In genomic region chr7:43495343-43496021, GRCm38 (mm10) we compare ENCODE assay signal across 9 mouse cellular contexts. TPM values are rescaled to one million over a fixed set of nuclear protein-coding genes. Genes with fewer than 3 reads are reported as not detected.
DNase-seq lines count a peak whose midpoint lies in the region; ATAC-seq lines count a peak whose summit lies in the region.
"Had no signal": no experiment of that assay in that cellular context is flagged by ENCODE, and none has a peak within 500 bp of the region (broad histone marks: within the 10 kb centered on the region; RNA-seq: fewer than 3 reads in every experiment).

No protein-coding gene starts in this region.

- no peak overlapping the region for H3K4me3 ChIP-seq in forebrain, embryonic 14.5 days (ENCODE audit: low read depth, low read length)
- no peak overlapping the region for H3K4me3 ChIP-seq in kidney, embryonic 16.5 days (ENCODE audit: low read length)
- H3K4me3 ChIP-seq: embryonic facial prominence, embryonic 15.5 days had no signal

- no peaks in the 10 kb centered on the region for H3K36me3 ChIP-seq in forebrain, embryonic 14.5 days (ENCODE audit: control insufficient read depth, insufficient read depth, low read length)
- H3K36me3 ChIP-seq in kidney, embryonic 16.5 days (ENCODE audit: insufficient read depth, low read length) = no peaks in the 10 kb centered on the region
- H3K36me3 ChIP-seq: embryonic facial prominence, embryonic 15.5 days had no signal

- H3K27me3 ChIP-seq in forebrain, embryonic 14.5 days (replicated peaks; ENCODE audit: control insufficient read depth, insufficient read depth, low read length) = no peaks in the 10 kb centered on the region
- peaks cover 9% of the 10 kb centered on the region; the same call in 1 of the 2 replicates for H3K27me3 ChIP-seq in kidney, embryonic 16.5 days (ENCODE audit: insufficient read depth, low read length)

- no peaks in the 10 kb centered on the region; the same call in 1 of the 2 replicates for H3K9me3 ChIP-seq in forebrain, embryonic 14.5 days (replicated peaks; ENCODE audit: control insufficient read depth, low read length)
- H3K9me3 ChIP-seq in kidney, embryonic 16.5 days (ENCODE audit: low read length) = peaks cover 10% of the 10 kb centered on the region
- H3K9me3 ChIP-seq: embryonic facial prominence, embryonic 15.5 days had no signal

- peak; percentile 78 for ATAC-seq in forebrain, embryonic 14.5 days
- ATAC-seq in kidney, embryonic 16.5 days (ENCODE audit: low FRiP score, low TSS enrichment) = peak; percentile 66; the same call in 1 of the 2 replicates

- no peak overlapping the region for H3K9ac ChIP-seq in forebrain, embryonic 14.5 days (ENCODE audit: low read length)
- no peak overlapping the region for H3K9ac ChIP-seq in kidney, embryonic 16.5 days (replicated peaks; ENCODE audit: low read length)
- H3K9ac ChIP-seq: embryonic facial prominence, embryonic 15.5 days had no signal

- 9% methylated on average over 21 of the region's 21 CpGs for WGBS in forebrain, embryonic 14.5 days
- WGBS in kidney, embryonic 16.5 days = 11% methylated on average over 21 of the region's 21 CpGs

- no peaks in the 10 kb centered on the region for H3K4me1 ChIP-seq in forebrain, embryonic 14.5 days (ENCODE audit: control insufficient read depth, insufficient read depth, low read length)
- no peaks in the 10 kb centered on the region for H3K4me1 ChIP-seq in kidney, embryonic 16.5 days (ENCODE audit: insufficient read depth, low read length)

- no peak overlapping the region for H3K27ac ChIP-seq in forebrain, embryonic 14.5 days (ENCODE audit: low read depth, low read length)
- no peak overlapping the region for H3K27ac ChIP-seq in kidney, embryonic 16.5 days (ENCODE audit: low read length)
- H3K27ac ChIP-seq: embryonic facial prominence, embryonic 15.5 days had no signal

- DNase-seq in thymus, postnatal 0 days (ENCODE audit: low spot score) = peak; percentile 29
- DNase-seq in thymus, postnatal 14 days = no peak
- peak; percentile 94 for DNase-seq in brain, adult 2 months (ENCODE audit: low read depth, low spot score)
- peak; percentile 83 for DNase-seq in forebrain, embryonic 14.5 days (ENCODE audit: low spot score)
- DNase-seq in lung, postnatal 36 days = peak; percentile 43
- peak; percentile 64 for DNase-seq in right cerebral cortex, postnatal 4 days
- no peak for DNase-seq in urinary bladder, postnatal 4 days (ENCODE audit: low spot score in 2 of 2)

- no peak overlapping the region for H3K4me2 ChIP-seq in forebrain, embryonic 14.5 days (ENCODE audit: low read length)
- peak overlapping the region; percentile 21; the same call in 1 of the 2 replicates for H3K4me2 ChIP-seq in kidney, embryonic 16.5 days (replicated peaks; ENCODE audit: low read depth, low read length)
- H3K4me2 ChIP-seq: embryonic facial prominence, embryonic 15.5 days had no signal

RNA-seq across cellular contexts. Expression of gene Iglon5, which starts 5.6 kb away (rescaled TPM):
- not detected in 2 replicates for polyA plus RNA-seq in thymus, postnatal 0 days (2015; fragmentation: Nextera tagmentation; extraction: Ambion mirVana)
- polyA plus RNA-seq in forebrain, embryonic 14.5 days (2014; fragmentation: Nextera tagmentation; extraction: Ambion mirVana) = 4.6 and 5.1 TPM in 2 replicates
- 0.37 and 0.59 TPM in 2 replicates for polyA plus RNA-seq in kidney, embryonic 16.5 days (2015; fragmentation: Nextera tagmentation; extraction: Ambion mirVana)

RNA-seq across cellular contexts. Expression of gene 4931406B18Rik, which starts 10.3 kb away (rescaled TPM):
- not detected in 2 replicates for polyA plus RNA-seq in thymus, postnatal 0 days (2015; fragmentation: Nextera tagmentation; extraction: Ambion mirVana)
- polyA plus RNA-seq in forebrain, embryonic 14.5 days (2014; fragmentation: Nextera tagmentation; extraction: Ambion mirVana) = not detected in 2 replicates
- not detected in 2 replicates for polyA plus RNA-seq in kidney, embryonic 16.5 days (2015; fragmentation: Nextera tagmentation; extraction: Ambion mirVana)
- polyA plus RNA-seq: embryonic facial prominence, embryonic 15.5 days had no signal

RNA-seq across cellular contexts. Expression of gene Vsig10l, which starts 32.5 kb away (rescaled TPM):
- 1.5 TPM in 2 replicates for polyA plus RNA-seq in thymus, postnatal 0 days (2015; fragmentation: Nextera tagmentation; extraction: Ambion mirVana)
- polyA plus RNA-seq in forebrain, embryonic 14.5 days (2014; fragmentation: Nextera tagmentation; extraction: Ambion mirVana) = 3.2 and 6.5 TPM in 2 replicates
- polyA plus RNA-seq in kidney, embryonic 16.5 days (2015; fragmentation: Nextera tagmentation; extraction: Ambion mirVana) = 4.6 and 5.5 TPM in 2 replicates

RNA-seq across cellular contexts. Expression of gene Cd33, which starts 48.7 kb away (rescaled TPM):
- polyA plus RNA-seq in thymus, postnatal 0 days (2015; fragmentation: Nextera tagmentation; extraction: Ambion mirVana) = 1.4 TPM in 2 replicates
- 0.61 and 1.2 TPM in 2 replicates for polyA plus RNA-seq in forebrain, embryonic 14.5 days (2014; fragmentation: Nextera tagmentation; extraction: Ambion mirVana)
- polyA plus RNA-seq in kidney, embryonic 16.5 days (2015; fragmentation: Nextera tagmentation; extraction: Ambion mirVana) = 0.49 and 0.81 TPM in 2 replicates

RNA-seq across cellular contexts. Expression of gene Gm45233, which starts 51.6 kb away (rescaled TPM):
- polyA plus RNA-seq in thymus, postnatal 0 days (2015; fragmentation: Nextera tagmentation; extraction: Ambion mirVana) = 0.17 TPM in 1 of 2 replicates, not detected in the other
- not detected in 2 replicates for polyA plus RNA-seq in forebrain, embryonic 14.5 days (2014; fragmentation: Nextera tagmentation; extraction: Ambion mirVana)
- polyA plus RNA-seq in kidney, embryonic 16.5 days (2015; fragmentation: Nextera tagmentation; extraction: Ambion mirVana) = 1.2 TPM in 1 of 2 replicates, not detected in the other

Comparison
In these comparisons a context has a peak if more than half of its experiments do, and no peak if none do; other contexts are left out.
1. DNase-seq: peak in thymus, postnatal 0 days (single experiment), brain, adult 2 months (single experiment), forebrain, embryonic 14.5 days (single experiment), lung, postnatal 36 days (single experiment) and right cerebral cortex, postnatal 4 days (single experiment); none in thymus, postnatal 14 days (single experiment) and urinary bladder, postnatal 4 days (0 of 2).